Mouse (Mus musculus) left cerebral cortex, adult 9 months (tissue): ENCODE results near the gene Atp2b2.

Experiments
- DNase-seq, 2 experiments: peaks; one replicate each; pipeline ENCODE4 v3.0.0; 2022; ENCODE audit warnings: low spot score in 2 of 2

The Atp2b2 gene

GRCm38 (mm10) chr6:113890023-113890857 is 152.2 kb downstream of the Atp2b2 start:
- DNase-seq: peak in 1 of 2 experiments; percentile 47

DNA sequence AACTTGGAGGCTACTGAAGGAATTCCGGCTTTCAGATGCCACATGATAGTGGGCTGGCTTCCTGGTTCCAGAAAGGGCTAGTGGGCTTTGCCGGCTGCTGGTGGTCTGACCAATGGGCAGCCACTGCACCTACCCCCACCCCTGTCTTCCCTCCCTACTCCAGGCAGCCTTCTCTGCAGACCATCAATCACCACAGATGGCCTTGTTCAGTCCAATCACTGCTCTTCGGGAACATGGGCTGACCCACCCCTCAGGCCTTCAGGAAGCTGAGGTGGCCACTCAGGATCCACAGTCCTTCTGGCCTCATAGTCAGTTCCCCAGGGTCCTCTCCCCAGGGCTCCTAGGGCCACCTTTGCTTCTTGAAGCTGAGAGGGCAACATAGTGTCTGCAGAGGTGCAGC is 153.2 kb downstream of the Atp2b2 start:
- no peak for DNase-seq

DNA sequence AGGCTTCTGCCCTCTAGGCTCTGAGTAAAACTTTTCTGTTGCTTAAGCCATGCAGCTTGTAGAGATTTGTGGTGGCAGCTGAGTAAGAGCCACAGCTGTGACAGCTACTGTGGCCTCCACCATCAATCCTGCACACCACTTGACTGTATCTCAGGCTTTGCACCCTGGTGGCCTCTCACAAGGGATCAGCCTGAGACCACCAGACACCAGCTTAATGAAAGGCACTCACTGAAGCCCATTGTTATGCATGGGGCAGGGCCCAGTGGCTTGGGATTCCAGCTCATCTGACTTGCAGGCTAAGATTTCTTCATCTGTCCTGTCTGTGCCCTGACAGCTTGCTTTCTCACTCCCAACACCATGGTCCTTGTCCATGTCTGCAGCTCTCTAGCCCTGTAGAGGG is 155.5 kb downstream of the Atp2b2 start:
- DNase-seq: no peak

DNA sequence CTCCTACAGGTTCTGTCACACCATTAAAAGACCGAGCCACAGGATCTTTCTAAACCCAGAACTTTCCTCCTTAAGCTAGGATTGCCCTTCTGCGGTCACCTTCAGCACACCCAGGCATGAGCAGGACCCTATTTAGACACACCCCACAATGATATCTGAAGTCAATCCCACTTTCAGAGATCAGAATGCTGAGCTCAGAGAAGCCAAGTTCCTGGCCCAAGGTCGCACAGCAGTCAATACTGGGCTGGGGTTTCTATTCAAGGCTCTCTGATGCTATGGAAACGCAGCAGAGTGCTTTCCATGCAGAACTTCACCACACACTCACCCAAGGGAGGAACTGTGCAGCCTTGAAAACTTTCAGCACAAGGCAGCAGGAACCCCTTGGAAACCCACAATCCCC is 157.6 kb downstream of the Atp2b2 start:
- no peak for DNase-seq

DNA sequence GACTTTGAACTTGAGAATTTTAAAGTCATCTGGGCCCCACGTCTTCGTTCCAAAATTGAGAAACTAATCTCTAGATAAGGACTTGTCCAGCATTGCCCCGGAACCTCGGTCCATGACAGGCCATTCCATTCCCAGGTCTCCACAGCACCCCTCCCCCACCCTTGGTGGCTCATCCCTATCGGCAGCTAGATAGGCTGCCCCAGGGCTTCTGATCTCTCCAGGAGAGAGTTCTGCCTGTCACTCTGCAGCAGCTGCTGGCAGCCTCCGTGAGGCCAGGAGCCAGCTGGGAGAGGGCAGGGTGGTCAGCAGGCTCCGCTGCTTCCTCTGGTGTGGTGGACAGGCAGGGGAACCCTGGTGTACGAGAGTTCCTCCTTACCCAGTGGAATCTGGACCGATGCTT is 159.2 kb downstream of the Atp2b2 start:
- DNase-seq: no peak

GRCm38 (mm10) chr6:113882396-113882795 is 160.0 kb downstream of the Atp2b2 start:
- DNase-seq: peak; percentile 54 to 60

GRCm38 (mm10) chr6:113881561-113882243 is 160.7 kb downstream of the Atp2b2 start:
- peak in 1 of 2 experiments; percentile 38 for DNase-seq

GRCm38 (mm10) chr6:113879366-113879765 is 163.0 kb downstream of the Atp2b2 start:
- DNase-seq: no peak

DNA sequence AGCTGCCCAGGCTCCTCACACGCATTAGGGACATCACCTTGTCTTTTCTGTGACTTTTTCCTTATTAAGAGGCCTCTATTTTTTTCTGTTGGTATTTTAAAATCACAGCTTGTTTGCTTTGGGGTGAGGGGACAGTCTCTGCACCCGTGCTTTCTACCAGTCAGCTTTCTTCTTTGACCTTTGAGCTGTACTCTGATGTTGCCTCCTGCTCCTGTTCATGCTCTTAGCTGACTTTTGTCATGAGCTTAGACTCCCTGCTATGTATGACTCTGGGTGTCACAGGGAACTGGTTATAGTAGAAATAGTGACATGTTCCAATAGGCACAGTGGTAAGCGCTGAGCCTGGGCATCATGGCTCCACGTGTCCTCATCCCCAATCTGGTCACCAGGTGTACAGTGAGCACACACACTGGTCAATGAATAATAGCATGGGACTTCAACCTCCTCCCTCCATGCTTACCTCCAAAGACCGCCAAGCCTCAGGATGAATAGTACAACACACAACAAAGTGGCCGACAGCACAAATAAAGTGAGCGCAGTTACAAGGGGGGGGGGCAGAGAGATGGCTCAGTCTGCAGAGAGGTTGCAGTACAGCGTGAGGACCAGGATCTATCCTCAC is 163.8 kb downstream of the Atp2b2 start:
- DNase-seq: no peak

GRCm38 (mm10) chr6:113876585-113876984 is 165.8 kb downstream of the Atp2b2 start:
- no peak for DNase-seq

GRCm38 (mm10) chr6:113875201-113875600 is 167.2 kb downstream of the Atp2b2 start:
- no peak for DNase-seq

- no peak for DNase-seq
Observed at GRCm38 (mm10) chr6:113872654-113873053, 169.8 kb downstream of the Atp2b2 start.

DNA sequence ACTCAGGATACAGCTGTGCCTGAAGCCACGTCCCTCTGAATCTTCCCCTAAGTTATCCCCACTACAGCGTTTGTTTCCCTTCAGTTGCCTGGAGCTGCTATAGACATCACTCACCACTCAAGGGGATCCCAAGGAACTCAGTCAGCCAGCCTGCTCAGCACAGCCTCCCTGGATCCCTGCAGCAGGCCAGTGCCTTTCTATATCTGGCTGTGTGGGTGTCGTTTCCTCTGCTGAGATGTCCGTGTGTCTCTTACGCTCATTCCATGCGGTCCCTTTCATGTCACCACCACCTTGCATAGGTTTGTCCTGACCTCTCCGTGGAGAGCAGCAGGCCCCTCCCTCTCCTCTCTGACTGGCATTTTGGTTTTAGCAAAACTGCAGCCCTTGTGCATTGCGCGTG is 171.6 kb downstream of the Atp2b2 start:
- DNase-seq: no peak

DNA sequence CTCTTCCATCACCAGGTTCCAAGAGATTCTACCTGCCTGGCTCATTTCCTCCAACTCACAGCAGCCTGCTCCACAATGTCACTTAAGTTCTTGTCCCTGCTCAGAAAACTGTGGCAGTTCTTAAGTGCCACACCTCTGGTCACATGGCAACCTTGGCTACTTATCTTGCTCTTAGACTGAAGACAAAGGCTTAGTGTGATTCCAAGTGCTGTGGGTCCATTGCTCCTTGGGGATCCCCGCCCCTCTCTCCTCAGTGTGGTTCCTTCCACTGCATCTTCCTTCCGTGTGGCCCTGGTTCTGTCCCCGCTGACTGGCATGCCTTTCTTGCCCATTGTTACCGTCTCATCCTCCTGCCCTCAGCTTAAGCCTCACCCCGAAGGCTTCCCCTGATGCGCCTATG is 173.9 kb downstream of the Atp2b2 start:
- DNase-seq: no peak

DNA sequence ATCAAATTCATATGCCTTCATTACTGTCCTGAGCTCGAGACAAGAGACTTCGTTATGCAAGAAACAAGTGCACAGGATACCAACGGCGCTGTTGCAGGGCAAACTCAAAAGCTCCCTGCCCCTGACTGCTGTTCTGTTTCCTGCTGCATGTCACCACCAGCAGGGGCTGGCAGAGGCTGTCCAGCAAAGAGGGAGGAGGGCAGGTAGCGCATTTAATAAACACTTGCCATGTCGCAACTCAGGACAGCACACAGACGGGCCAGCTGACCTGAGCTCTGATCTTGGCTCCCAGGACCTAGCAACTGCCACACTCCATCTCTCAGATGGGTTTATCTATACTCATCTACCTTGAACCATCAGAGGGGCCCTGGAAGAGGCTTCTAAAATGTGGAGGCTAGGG is 176.7 kb downstream of the Atp2b2 start:
- no peak for DNase-seq

- no peak for DNase-seq
Observed at GRCm38 (mm10) chr6:113864812-113865211, 177.6 kb downstream of the Atp2b2 start.

GRCm38 (mm10) chr6:113862955-113863354 is 179.5 kb downstream of the Atp2b2 start:
- no peak for DNase-seq

DNA sequence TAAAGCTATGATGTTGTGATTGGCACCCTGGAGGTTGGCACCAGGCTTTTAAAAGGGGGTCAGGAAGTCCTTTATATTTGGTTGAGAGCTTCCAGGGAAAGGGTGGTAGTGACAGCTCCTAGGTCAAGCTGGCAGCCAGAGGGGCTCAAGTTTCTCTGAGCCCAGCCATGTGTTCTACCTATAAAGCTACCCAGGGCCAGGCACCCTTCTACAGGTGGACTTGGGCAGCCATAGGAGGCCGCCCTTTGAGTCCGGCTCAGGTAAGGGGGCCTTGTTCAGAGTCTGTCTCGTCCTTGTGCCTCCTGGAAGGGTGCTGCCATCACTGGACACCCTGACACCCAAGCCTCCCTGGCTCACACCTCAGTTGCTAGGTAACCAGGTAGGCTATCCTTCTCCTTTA is 180.5 kb downstream of the Atp2b2 start:
- no peak for DNase-seq

DNA sequence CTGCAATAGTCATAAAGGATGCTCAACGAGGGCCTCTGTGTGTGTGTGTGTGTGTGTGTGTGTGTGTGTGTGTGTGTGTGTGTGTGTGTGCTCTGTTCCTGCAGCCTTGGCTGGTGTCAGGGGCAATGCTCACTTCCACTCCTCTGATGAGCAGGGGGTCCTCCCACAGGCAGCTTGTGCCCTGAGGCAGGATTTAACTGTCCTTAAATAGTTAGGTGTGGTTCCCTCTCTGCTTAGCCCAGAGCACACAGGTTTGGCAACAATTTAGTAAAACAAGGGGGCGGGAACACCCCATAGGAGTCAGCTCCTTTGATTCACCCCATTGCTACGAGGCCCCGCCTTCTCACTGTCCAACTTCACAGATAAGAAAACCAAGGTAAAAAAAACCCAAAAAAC is 181.0 kb downstream of the Atp2b2 start:
- DNase-seq: no peak

DNA sequence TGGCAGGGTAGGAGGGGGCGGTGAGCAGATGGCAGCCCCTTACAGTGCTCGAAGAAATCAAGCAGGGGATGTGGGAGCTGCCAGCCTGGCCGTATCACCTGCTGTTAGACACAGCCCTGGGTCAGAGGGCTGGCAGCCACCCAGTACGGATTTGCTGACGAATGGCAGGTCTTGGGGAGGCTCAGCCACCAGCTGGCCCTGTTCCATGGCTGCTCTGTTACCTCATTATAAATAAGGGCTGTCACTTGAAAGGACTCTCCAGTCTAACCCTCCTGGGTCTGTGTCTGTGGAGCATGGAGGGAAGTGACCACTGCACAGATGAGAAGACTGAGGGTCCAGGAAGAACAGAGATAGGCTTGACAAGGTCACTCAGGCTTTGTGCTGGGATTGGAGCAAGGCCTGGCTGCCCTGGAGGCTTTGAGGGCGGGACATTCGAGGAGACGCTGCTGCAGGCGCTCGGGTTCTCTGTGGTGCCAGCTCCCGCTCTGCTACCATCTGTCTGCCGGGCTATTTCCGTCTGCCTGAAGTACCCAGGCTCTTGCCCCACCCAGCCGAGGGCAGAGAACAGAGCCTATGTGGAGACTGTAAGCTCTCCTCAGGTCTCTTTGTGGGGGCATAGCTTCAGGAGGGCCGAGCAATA is 181.6 kb downstream of the Atp2b2 start:
- DNase-seq: no peak

- no peak for DNase-seq
Observed at GRCm38 (mm10) chr6:113860023-113860734, 182.2 kb downstream of the Atp2b2 start.

GRCm38 (mm10) chr6:113858317-113858716 is 184.1 kb downstream of the Atp2b2 start:
- no peak for DNase-seq
